12 mouse cellular contexts compared by ENCODE assay signal in genomic region chr9:68842134-68842892, GRCm38 (mm10).
DNase-seq lines count a peak whose midpoint lies in the region; ATAC-seq and TF ChIP-seq lines count a peak whose summit lies in the region.
"Had no signal": no experiment of that assay in that cellular context is flagged by ENCODE, and none has a peak within 500 bp of the region (broad histone marks: within the 10 kb centered on the region; RNA-seq: fewer than 3 reads in every experiment).

No protein-coding gene starts in this region.

- DNase-seq in heart, adult 18-20 months, result peak; percentile 30 to 38
- no peak for DNase-seq in heart, embryonic 10.5 days (ENCODE audit: low spot score)
- peak; percentile 81 for DNase-seq in brain, embryonic 14.5 days (ENCODE audit: low read depth)
- peak; percentile 60 for DNase-seq in forebrain, embryonic 14.5 days (ENCODE audit: low spot score)
- DNase-seq in T-cell, adult 2 months (ENCODE audit: low spot score), result no peak
- no peak for DNase-seq in lung, postnatal 14 days
- DNase-seq in yolk sac, embryonic 10.5 days (ENCODE audit: low spot score), result no peak
- DNase-seq: kidney, adult 9 months had no signal

- H3K4me1 ChIP-seq in heart, embryonic 10.5 days, result peaks cover 10% of the 10 kb centered on the region; the same call in 1 of the 2 replicates
- peaks cover 7% of the 10 kb centered on the region for H3K4me1 ChIP-seq in forebrain, embryonic 14.5 days (ENCODE audit: control insufficient read depth, insufficient read depth, low read length)
- peaks cover 11% of the 10 kb centered on the region for H3K4me1 ChIP-seq in midbrain, embryonic 15.5 days
- H3K4me1 ChIP-seq: heart, embryonic 15.5 days; stomach, embryonic 15.5 days had no signal

- no peak overlapping the region for H3K4me3 ChIP-seq in heart, embryonic 10.5 days
- no peak overlapping the region for H3K4me3 ChIP-seq in forebrain, embryonic 14.5 days (ENCODE audit: low read depth, low read length)
- H3K4me3 ChIP-seq in midbrain, embryonic 15.5 days, result no peak overlapping the region
- H3K4me3 ChIP-seq: heart, embryonic 15.5 days; stomach, embryonic 15.5 days had no signal

- no peak overlapping the region for H3K27ac ChIP-seq in heart, embryonic 10.5 days
- H3K27ac ChIP-seq in forebrain, embryonic 14.5 days (ENCODE audit: low read depth, low read length), result no peak overlapping the region
- 0 out of 2 replicates have a peak overlapping the region, but pooled peaks have one; percentile 20 for H3K27ac ChIP-seq in midbrain, embryonic 15.5 days
- H3K27ac ChIP-seq: heart, embryonic 15.5 days; stomach, embryonic 15.5 days had no signal

- no peaks in the 10 kb centered on the region for H3K27me3 ChIP-seq in heart, embryonic 10.5 days (ENCODE audit: insufficient read depth, poor library complexity, severe bottlenecking)
- H3K27me3 ChIP-seq in forebrain, embryonic 14.5 days (replicated peaks; ENCODE audit: control insufficient read depth, insufficient read depth, low read length), result no peaks in the 10 kb centered on the region
- no peaks in the 10 kb centered on the region for H3K27me3 ChIP-seq in midbrain, embryonic 15.5 days (replicated peaks)
- H3K27me3 ChIP-seq: CH12.LX; heart, embryonic 15.5 days; stomach, embryonic 15.5 days had no signal

- TF ChIP-seq POLR2A in brain, embryonic 14.5 days (IDR thresholded peaks at IDR 0.05; ENCODE audit: borderline replicate concordance, extremely low read depth, insufficient read depth, insufficient read length, poor library complexity, severe bottlenecking), result no peak

- H3K4me2 ChIP-seq in forebrain, embryonic 14.5 days (ENCODE audit: low read length), result peak overlapping the region; percentile 24
- peak overlapping the region; percentile 30 for H3K4me2 ChIP-seq in midbrain, embryonic 15.5 days
- H3K4me2 ChIP-seq: heart, embryonic 15.5 days; stomach, embryonic 15.5 days had no signal

- H3K36me3 ChIP-seq in heart, embryonic 10.5 days, result no peaks in the 10 kb centered on the region
- H3K36me3 ChIP-seq in forebrain, embryonic 14.5 days (ENCODE audit: control insufficient read depth, insufficient read depth, low read length), result no peaks in the 10 kb centered on the region
- no peaks in the 10 kb centered on the region for H3K36me3 ChIP-seq in midbrain, embryonic 15.5 days (replicated peaks)
- H3K36me3 ChIP-seq: heart, embryonic 15.5 days; stomach, embryonic 15.5 days had no signal

- WGBS in heart, embryonic 10.5 days, result 84% methylated on average over 16 of the region's 16 CpGs
- 33% methylated on average over 16 of the region's 16 CpGs for WGBS in forebrain, embryonic 14.5 days
- 31% methylated on average over 16 of the region's 16 CpGs for WGBS in midbrain, embryonic 15.5 days

- TF ChIP-seq CTCF in brain, embryonic 14.5 days (IDR thresholded peaks at IDR 0.05; ENCODE audit: borderline replicate concordance, extremely low read depth, insufficient read depth, insufficient read length), result no peak

- H3K9ac ChIP-seq in forebrain, embryonic 14.5 days (ENCODE audit: low read length), result no peak overlapping the region
- 0 out of 2 replicates have a peak overlapping the region, but pooled peaks have one; percentile 16 for H3K9ac ChIP-seq in midbrain, embryonic 15.5 days
- H3K9ac ChIP-seq: heart, embryonic 15.5 days; stomach, embryonic 15.5 days had no signal

- H3K9me3 ChIP-seq in heart, embryonic 10.5 days, result no peaks in the 10 kb centered on the region
- no peaks in the 10 kb centered on the region for H3K9me3 ChIP-seq in forebrain, embryonic 14.5 days (replicated peaks; ENCODE audit: control insufficient read depth, low read length)
- H3K9me3 ChIP-seq in midbrain, embryonic 15.5 days, result no peaks in the 10 kb centered on the region
- H3K9me3 ChIP-seq: heart, embryonic 15.5 days; stomach, embryonic 15.5 days had no signal

- peak; percentile 88 for ATAC-seq in forebrain, embryonic 14.5 days
- 0 out of 2 replicates have a peak, but pooled peaks have one; percentile 63 for ATAC-seq in midbrain, embryonic 15.5 days (replicated peaks)

Comparison
In these comparisons a context has a peak if more than half of its experiments do, and no peak if none do; other contexts are left out.
1. DNase-seq: peak in heart, adult 18-20 months (2 of 2), brain, embryonic 14.5 days (single experiment) and forebrain, embryonic 14.5 days (single experiment); none in heart, embryonic 10.5 days (single experiment), T-cell, adult 2 months (single experiment), lung, postnatal 14 days (single experiment) and yolk sac, embryonic 10.5 days (single experiment).